Mouse (Mus musculus): ENCODE measurements around the gene Gm10401. TPM values are rescaled to one million over a fixed set of nuclear protein-coding genes. Genes with fewer than 3 reads are reported as not detected.
"Not testable (repeated sequence)": the region's sequence is repeated elsewhere in the genome, so short reads cannot be mapped to it uniquely, and the experiment has no call there.

The Gm10401 gene
- total RNA-seq, 2 experiments from 2014 or later = not detected

- intact Hi-C loops (cut with DNase I) = loop anchor here (1.0 to 5.0 kb wide), 2 partner anchors 39 to 113 kb away; partner anchors contain the start of gene Pop5
- peak in 1 of 2 experiments; percentile 10 for DNase-seq
These were observed 26.6 kb upstream of the Gm10401 start for GRCm38 (mm10) chr5:115124690-115125089.

DNA sequence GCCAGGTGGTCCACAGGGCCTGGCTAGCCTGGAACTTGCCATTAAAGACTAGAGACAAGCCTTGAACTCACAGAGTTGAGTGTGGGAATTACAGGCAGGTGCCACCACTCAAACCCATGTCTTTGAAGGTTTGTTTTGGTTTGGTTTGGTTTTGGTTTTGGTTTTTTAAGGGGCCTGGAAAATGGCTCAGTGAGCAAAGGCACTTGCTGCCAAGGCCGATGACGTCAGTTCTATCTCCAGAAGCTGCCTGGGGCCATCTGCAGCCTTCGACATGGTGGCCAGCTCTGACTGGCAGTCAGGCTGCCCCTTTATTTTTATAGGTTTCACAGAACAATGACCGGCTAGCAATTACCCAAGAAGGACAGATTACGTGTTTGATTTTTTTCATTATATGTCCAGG lies 22.9 kb upstream of the Gm10401 start:
- DNase-seq = no peak
- intact Hi-C loops (cut with DNase I) = no loop called here

GRCm38 (mm10) chr5:115118961-115119570 lies 21.0 kb upstream of the Gm10401 start, which contains the start of gene Acads:
Gene Acads, minus strand, starts transcription at chr5:115119346.
- peak; percentile 77 to 90 for DNase-seq
- intact Hi-C loops (cut with DNase I) = no loop called here

- intact Hi-C loops (cut with DNase I) = no loop called here
- DNase-seq = no peak
These were observed 19.4 kb upstream of the Gm10401 start for GRCm38 (mm10) chr5:115117467-115117866.

DNA sequence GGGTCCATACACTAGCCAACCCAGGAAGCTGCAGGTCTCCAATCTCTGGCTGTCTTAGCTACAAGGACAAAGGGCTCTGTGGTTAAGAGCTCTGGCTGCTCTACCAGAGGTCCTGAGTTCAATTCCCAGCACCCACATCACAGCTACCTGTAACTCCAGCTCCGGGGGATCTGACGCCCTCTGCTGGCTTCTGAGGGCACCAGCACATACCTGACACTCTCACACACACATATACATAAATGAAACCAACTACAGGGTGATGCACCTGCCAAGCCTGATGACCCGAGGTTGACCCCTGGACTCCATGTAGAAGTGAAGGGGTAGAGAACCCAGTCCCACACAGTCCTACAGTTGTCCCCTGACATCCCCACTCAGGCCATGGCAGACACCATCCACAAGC lies 18.3 kb upstream of the Gm10401 start:
- intact Hi-C loops (cut with DNase I) = no loop called here
- no peak for DNase-seq

DNA sequence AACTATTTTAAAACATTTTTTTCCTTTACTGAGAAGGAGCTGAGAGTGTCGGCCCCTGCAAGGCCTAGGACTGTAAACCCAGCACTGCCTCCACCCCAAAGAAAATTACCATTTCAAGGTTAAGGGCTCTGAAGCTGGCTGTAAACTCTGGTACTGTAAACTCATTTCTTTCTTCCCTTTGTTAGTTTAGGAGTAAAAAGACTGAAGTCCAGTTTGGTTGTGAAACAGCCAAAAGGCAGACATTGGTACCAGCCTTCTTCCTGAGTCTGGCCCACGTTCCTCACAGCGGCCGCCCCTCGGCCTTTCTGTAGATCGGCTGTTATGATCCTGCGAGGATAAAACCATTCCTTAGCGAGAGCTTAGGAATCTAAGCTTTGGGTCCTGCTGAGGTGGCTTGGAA lies 16.4 kb upstream of the Gm10401 start:
- no peak for DNase-seq
- intact Hi-C loops (cut with DNase I) = no loop called here

GRCm38 (mm10) chr5:115113244-115113643 lies 15.1 kb upstream of the Gm10401 start:
- no peak for DNase-seq
- intact Hi-C loops (cut with DNase I) = no loop called here

GRCm38 (mm10) chr5:115111156-115111555 lies 13.1 kb upstream of the Gm10401 start:
- intact Hi-C loops (cut with DNase I) = no loop called here
- no peak for DNase-seq

GRCm38 (mm10) chr5:115103253-115103652 lies 5.2 kb upstream of the Gm10401 start:
- intact Hi-C loops (cut with DNase I); DNase-seq: not testable (repeated sequence)

- intact Hi-C loops (cut with DNase I) = no loop called here
These were observed 4.1 kb upstream of the Gm10401 start for GRCm38 (mm10) chr5:115102231-115102630.

DNA sequence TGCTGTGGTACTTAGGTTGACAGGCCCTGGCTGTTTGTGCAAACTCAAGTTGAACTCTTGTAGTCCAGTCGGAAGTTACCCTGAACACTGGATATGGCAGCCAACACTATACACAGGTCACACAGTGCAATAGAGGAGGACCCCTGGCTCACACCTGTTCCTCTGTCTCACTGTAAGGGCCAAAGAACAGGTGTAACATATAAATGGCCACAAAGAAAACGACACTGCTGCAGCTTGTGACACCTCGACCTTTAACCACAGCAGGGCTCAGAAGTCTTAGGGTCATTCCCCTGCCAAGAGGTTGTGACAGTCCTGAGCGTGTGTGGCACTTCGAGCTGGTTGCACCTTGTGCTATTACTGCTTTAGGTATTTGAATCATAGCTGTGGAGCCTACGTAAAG lies 2.4 kb upstream of the Gm10401 start:
- intact Hi-C loops (cut with DNase I) = no loop called here
- no peak for DNase-seq

More at GRCm38 (mm10) chr5:115102231-115102630, 4.1 kb upstream of the Gm10401 start:
- DNase-seq = no peak

GRCm38 (mm10) chr5:115099991-115100390 lies 1.9 kb upstream of the Gm10401 start:
- intact Hi-C loops (cut with DNase I) = no loop called here
- no peak for DNase-seq

DNA sequence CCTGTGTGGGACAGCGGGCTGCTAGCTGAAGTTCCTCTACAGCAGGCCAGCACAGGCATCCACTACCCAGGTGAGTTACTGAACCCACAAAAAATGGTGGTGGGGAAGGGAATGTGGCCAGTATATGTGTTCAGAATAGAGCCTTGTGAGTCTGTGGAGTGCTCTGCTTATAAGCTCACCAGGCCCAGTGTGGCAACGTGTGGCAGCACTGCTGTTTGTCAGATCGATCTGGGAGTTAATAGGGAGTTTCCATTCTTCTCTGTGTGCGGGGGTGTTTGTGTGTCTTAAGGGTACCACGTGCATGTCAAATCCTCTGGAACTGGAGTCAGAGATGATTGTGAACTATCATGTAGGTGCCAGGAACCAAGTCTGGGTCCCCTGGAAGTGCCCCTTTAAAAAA lies 1.4 kb upstream of the Gm10401 start:
- intact Hi-C loops (cut with DNase I) = no loop called here
- DNase-seq = no peak

- intact Hi-C loops (cut with DNase I) = no loop called here
- no peak for DNase-seq
These were observed 6.3 kb downstream of the Gm10401 start for GRCm38 (mm10) chr5:115091776-115092175.

GRCm38 (mm10) chr5:115091015-115091414 lies 7.1 kb downstream of the Gm10401 start:
- no peak for DNase-seq
- intact Hi-C loops (cut with DNase I) = no loop called here

DNA sequence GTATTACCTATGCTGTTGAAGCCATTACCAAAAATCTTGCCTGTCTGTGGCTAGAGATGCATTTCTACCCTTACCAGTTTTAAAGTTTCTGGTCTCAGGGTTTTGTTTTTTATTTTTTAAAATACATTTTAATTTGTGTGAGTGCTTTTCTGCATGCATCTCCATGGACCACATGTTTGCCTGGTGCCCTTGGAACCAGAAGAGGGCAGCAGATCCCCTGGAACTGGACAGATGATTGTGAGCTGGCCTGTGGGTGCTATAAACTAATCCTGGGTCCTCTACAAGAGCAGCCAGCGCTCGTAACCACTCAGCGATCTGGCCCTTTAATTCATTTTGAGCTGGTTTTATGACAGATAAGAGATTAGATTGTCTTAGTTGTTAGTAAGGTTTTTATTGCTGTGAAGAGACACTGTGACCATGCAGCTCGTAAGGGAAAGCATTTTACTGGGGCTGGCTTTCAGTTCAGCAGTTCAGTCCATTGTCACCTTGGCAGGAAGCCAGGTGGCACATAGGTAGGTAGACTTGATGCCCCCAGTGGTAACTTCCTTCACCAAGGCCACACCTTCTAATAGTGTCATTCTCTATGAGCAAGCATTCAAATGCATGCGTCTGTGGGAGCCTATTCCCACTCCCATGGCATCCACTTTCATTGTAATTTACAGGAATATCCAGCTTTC lies 8.4 kb downstream of the Gm10401 start:
- intact Hi-C loops (cut with DNase I) = no loop called here

DNA sequence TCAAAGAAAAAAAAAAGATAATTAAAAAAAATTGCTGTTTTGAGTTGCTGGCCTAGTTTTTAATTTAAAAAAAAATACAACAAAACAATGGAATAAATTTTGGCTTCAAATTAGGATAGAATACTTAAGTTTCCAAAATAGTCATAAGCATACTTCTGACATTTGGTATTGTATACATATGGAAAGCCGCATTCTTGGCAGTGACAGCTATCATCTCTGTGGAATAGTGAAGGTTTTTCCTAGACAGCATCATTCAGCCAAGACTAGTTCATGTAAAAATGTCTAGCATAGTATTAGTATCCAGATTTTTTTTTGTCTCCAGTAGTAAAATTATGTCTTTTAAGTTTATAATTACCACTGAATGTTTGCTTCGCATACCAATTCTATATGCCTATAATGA lies 12.4 kb downstream of the Gm10401 start:
- intact Hi-C loops (cut with DNase I) = no loop called here
- DNase-seq = no peak

More for the DNA sequence above, 8.4 kb downstream of the Gm10401 start:
- DNase-seq = no peak

DNA sequence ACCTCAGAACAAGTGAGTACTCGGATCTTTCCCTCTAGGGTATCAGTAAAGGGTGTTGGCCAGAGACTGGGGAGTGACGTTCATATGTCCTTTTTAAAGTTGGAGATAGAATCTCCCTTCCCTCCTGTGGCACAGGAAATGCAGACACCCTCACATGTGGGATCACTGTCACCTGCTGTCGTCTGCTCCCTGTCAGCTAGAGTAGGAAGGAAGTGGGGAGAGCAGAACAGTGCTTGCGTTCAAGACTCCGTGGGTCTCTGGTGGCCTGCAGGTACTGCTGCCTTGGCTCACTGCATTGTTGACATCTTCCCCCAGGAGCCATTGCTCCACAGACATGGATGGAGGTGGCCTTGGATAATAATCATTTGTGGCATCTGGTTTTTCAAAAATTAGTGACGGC lies 14.6 kb downstream of the Gm10401 start:
- DNase-seq = no peak
- intact Hi-C loops (cut with DNase I) = no loop called here

DNA sequence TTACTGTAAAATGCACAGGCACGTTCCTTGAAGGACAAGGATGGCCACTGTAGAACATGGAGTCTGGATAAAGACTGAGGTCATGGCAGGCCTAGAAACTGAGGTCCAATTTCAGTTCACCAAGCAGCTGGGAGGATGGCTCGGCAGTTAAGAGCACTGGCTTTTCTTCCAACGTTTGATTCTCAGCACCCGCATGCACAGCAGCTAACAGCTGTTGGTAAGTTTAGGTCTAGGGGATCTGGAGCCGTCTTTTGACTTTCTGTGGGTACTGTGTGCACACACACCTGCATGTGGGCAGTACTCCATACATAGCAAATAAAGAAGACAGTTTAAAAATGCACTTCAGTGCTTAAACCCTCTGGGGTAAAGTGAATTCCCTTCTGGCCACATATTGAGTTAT lies 16.5 kb downstream of the Gm10401 start:
- DNase-seq = no peak
- intact Hi-C loops (cut with DNase I) = no loop called here

GRCm38 (mm10) chr5:115076144-115076901 lies 21.8 kb downstream of the Gm10401 start:
- intact Hi-C loops (cut with DNase I) = loop anchor here (2.0 kb wide), 1 partner anchor 96 kb away; no protein-coding TSS in a partner anchor
- DNase-seq = peak; percentile 47 to 59

- intact Hi-C loops (cut with DNase I) = no loop called here
- DNase-seq = no peak
These were observed 23.3 kb downstream of the Gm10401 start for GRCm38 (mm10) chr5:115074749-115075148.

All from gastrocnemius, postnatal 36 days (tissue).